Mouse (Mus musculus) heart, adult 8-10 months (tissue): ENCODE data around the gene Umod. TPM values are rescaled to one million over a fixed set of nuclear protein-coding genes. Genes with fewer than 3 reads are reported as not detected.
A peak's percentile ranks its signal among the peaks of the same experiment; 100 is the strongest.

Experiments used
- DNase-seq: peaks from one replicate; pipeline ENCODE4 v3.0.0; 2022; ENCODE audit warnings: low spot score
- total RNA-seq, 4 experiments: library from RNA; stranded (reverse); gene quantifications; 2 replicates each; pipeline ENCODE4 v1.2.4; 2022

Umod gene
- not detected for total RNA-seq

- DNase-seq, result no peak
These were observed at the start of gene Umod for GRCm38 (mm10) chr7:119479256-119479655. TSS of gene Umod (minus strand) at chr7:119479282.

GRCm38 (mm10) chr7:119528617-119529016 is 49.5 kb upstream of the Umod start:
- DNase-seq, result no peak

GRCm38 (mm10) chr7:119527548-119527947 is 48.5 kb upstream of the Umod start:
- no peak for DNase-seq

GRCm38 (mm10) chr7:119527135-119527534 is 48.1 kb upstream of the Umod start:
- DNase-seq, result no peak

- DNase-seq, result no peak
These were observed 47.4 kb upstream of the Umod start for GRCm38 (mm10) chr7:119526486-119526885.

- DNase-seq, result peak; percentile 59
These were observed 46.8 kb upstream of the Umod start for GRCm38 (mm10) chr7:119525881-119526281.

- DNase-seq, result no peak
These were observed 44.3 kb upstream of the Umod start, which contains the start of gene Pdilt for GRCm38 (mm10) chr7:119523389-119523788. TSS of gene Pdilt (minus strand) at chr7:119523489.

GRCm38 (mm10) chr7:119522385-119522784 is 43.3 kb upstream of the Umod start:
- DNase-seq, result no peak

- DNase-seq, result no peak
These were observed 42.7 kb upstream of the Umod start for GRCm38 (mm10) chr7:119521816-119522215.

- DNase-seq, result peak; percentile 41
These were observed 40.6 kb upstream of the Umod start for GRCm38 (mm10) chr7:119519654-119520053.

- no peak for DNase-seq
These were observed 40.1 kb upstream of the Umod start, which contains the start of gene Acsm5 for GRCm38 (mm10) chr7:119519163-119519562. TSS of gene Acsm5 (plus strand) at chr7:119519463.

GRCm38 (mm10) chr7:119516272-119516558 is 37.1 kb upstream of the Umod start:
- DNase-seq, result no peak

- no peak for DNase-seq
These were observed 36.6 kb upstream of the Umod start for GRCm38 (mm10) chr7:119515492-119516271.

GRCm38 (mm10) chr7:119513056-119513455 is 34.0 kb upstream of the Umod start:
- DNase-seq, result no peak

- DNase-seq, result no peak
These were observed 32.1 kb upstream of the Umod start for GRCm38 (mm10) chr7:119511143-119511542.

- DNase-seq, result no peak
These were observed 11.1 kb upstream of the Umod start for GRCm38 (mm10) chr7:119490041-119490780.

- DNase-seq, result no peak
These were observed 7.6 kb upstream of the Umod start for GRCm38 (mm10) chr7:119486683-119487082.

- no peak for DNase-seq
These were observed 5.1 kb upstream of the Umod start for GRCm38 (mm10) chr7:119484154-119484553.

- no peak for DNase-seq
These were observed 2.3 kb downstream of the Umod start for GRCm38 (mm10) chr7:119476500-119477389.

GRCm38 (mm10) chr7:119459185-119459584 is 19.9 kb downstream of the Umod start, which contains the start of gene Gp2:
TSS of gene Gp2 (minus strand) at chr7:119459285.
- no peak for DNase-seq

- no peak for DNase-seq
These were observed 24.9 kb downstream of the Umod start for GRCm38 (mm10) chr7:119454192-119454591.

- DNase-seq, result no peak
These were observed 35.2 kb downstream of the Umod start for GRCm38 (mm10) chr7:119443849-119444248.
